Mouse (Mus musculus) neural tube, embryonic 15.5 days (tissue): ENCODE data around the gene Dnm2. TPM values are rescaled to one million over a fixed set of nuclear protein-coding genes. Genes with fewer than 3 reads are reported as not detected.
"Not testable (repeated sequence)": the region's sequence is repeated elsewhere in the genome, so short reads cannot be mapped to it uniquely, and the experiment has no call there.

Source experiments
- ATAC-seq: fragments of 200-750 bp; cut with Nextera tagmentation; 2 replicates; pipeline ENCODE4 v1.8.0; 2017; ENCODE audit warnings: mild to moderate bottlenecking, moderate TSS enrichment, moderate library complexity; ENCODE audit not compliant: low FRiP score
- H3K27ac ChIP-seq: fragments of 300-500 bp; sonication (generic); replicated peaks from 2 replicates; pipeline ENCODE4 v1.5.1; 2015; ENCODE audit warnings: mild to moderate bottlenecking, inconsistent platforms
- H3K27me3 ChIP-seq: fragments of 300-500 bp; sonication (generic); replicated peaks from 2 replicates; pipeline ENCODE4 v1.6.1; 2015; ENCODE audit warnings: inconsistent platforms
- H3K36me3 ChIP-seq: fragments of 300-500 bp; sonication (generic); 2 replicates; pipeline ENCODE4 v1.6.1; 2015; ENCODE audit warnings: inconsistent platforms
- H3K4me1 ChIP-seq: fragments of 300-500 bp; sonication (generic); 2 replicates; pipeline ENCODE4 v1.6.1; 2015; ENCODE audit warnings: inconsistent platforms
- H3K4me2 ChIP-seq: fragments of 300-500 bp; sonication (generic); 2 replicates; pipeline ENCODE4 v1.6.1; 2015; ENCODE audit warnings: inconsistent platforms, mild to moderate bottlenecking, moderate library complexity
- H3K4me3 ChIP-seq: fragments of 300-500 bp; sonication (generic); replicated peaks from 2 replicates; pipeline ENCODE4 v1.5.1; 2015; ENCODE audit warnings: mild to moderate bottlenecking, inconsistent platforms
- H3K9ac ChIP-seq: fragments of 300-500 bp; sonication (generic); replicated peaks from 2 replicates; pipeline ENCODE4 v1.6.1; 2015; ENCODE audit warnings: mild to moderate bottlenecking, inconsistent platforms
- H3K9me3 ChIP-seq: fragments of 300-500 bp; sonication (generic); replicated peaks from 2 replicates; pipeline ENCODE4 v1.6.1; 2016; ENCODE audit warnings: inconsistent platforms
- WGBS: fragments of 180-500 bp; shearing (Covaris S2); methylation state at CpG from one replicate; pipeline ENCODE4 v1.1.7; 2015; ENCODE audit warnings: mixed read lengths; 5-methylcytosine and 5-hydroxymethylcytosine counted together
- polyA plus RNA-seq: library from polyadenylated mRNA; unstranded; fragments of >200 nt; fragmentation: Nextera tagmentation; extraction: Ambion mirVana; gene quantifications from 2 replicates; pipeline ENCODE4 v1.2.1, GENCODE M21; 2015

Gene Dnm2
- polyA plus RNA-seq, 1 experiment from 2014 or later = 58.5 TPM

- no peak overlapping the region for H3K4me2 ChIP-seq
- H3K9me3 ChIP-seq = no peaks in the 10 kb centered on the region
- peaks cover 14% of the 10 kb centered on the region; the same call in 1 of the 2 replicates for H3K4me1 ChIP-seq
- no peak overlapping the region for H3K9ac ChIP-seq
- WGBS = 91% methylated on average over 3 of the region's 3 CpGs
- H3K27ac ChIP-seq = no peak overlapping the region
- no peak for ATAC-seq
- peaks cover 6% of the 10 kb centered on the region; the same call in 1 of the 2 replicates for H3K36me3 ChIP-seq
- no peak overlapping the region for H3K4me3 ChIP-seq
- no peaks in the 10 kb centered on the region for H3K27me3 ChIP-seq
These were observed 34.1 kb downstream of the Dnm2 start for GRCm38 (mm10) chr9:21458821-21459220.

DNA sequence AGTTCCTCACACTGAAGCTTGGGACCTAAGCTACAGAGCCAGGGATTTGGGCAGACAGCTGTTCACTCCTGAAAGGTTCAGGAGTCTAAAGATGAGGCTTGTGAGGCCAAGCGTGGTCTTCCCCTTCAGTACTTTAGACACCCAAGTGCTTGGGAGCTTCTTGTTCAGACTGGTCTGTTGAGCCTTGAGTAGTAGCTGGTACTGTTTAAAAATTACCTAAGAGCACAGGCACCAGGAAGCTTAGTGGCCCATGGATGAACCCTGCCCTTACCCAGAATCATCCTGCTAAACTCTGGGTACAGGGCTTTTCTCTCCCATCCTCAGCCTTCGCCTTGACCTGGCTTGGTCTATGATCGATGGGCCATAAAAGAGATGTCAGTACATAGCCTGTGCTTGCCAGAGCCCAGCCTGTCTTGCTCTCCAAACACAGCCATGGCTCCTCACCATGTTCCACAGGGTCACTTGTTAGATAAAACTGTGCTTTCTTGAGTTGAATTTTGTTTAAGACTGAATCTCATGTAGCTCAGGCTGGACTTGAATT is 35.8 kb downstream of the Dnm2 start:
- Histone ChIP-seq H3K4me1 (peaks cover 14% of the 10 kb centered on the region; the same call in 1 of the 2 replicates), H3K9ac (no peak overlapping the region), H3K4me3 (no peak overlapping the region), H3K27me3 (no peaks in the 10 kb centered on the region), H3K36me3 (peaks cover 10% of the 10 kb centered on the region; the same call in 1 of the 2 replicates), H3K27ac (no peak overlapping the region), H3K9me3 (no peaks in the 10 kb centered on the region), H3K4me2 (no peak overlapping the region)
- 92% methylated on average over 3 of the region's 3 CpGs for WGBS
- no peak for ATAC-seq

DNA sequence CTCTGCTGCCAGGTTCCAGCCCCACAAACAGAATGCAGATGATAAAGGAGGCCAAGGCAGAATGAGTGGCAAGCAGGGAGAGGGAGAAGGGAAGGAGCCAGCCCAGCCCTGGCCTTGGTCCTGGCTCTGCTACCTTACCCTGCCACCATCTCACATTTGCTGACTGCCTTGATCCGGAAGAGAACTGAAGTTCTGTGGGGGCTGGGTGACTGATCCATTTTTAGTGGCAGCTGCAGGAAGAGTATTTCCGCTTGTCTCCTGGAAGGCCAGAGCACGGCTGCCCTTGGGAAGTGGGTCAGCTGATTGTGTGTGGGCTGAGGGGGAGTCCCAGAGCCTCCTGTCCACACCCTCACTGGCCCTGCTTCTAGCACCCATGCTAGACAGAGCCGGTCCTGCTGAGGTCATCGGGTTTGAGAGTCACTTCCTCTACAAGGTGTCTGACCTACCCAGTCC is 38.5 kb downstream of the Dnm2 start:
- peaks cover 31% of the 10 kb centered on the region for H3K36me3 ChIP-seq
- ATAC-seq = no peak
- no peak overlapping the region for H3K4me2 ChIP-seq
- H3K9me3 ChIP-seq = no peaks in the 10 kb centered on the region
- 84% methylated on average over 5 of the region's 5 CpGs for WGBS
- no peak overlapping the region for H3K9ac ChIP-seq
- H3K27ac ChIP-seq = peak overlapping the region; percentile 37
- H3K27me3 ChIP-seq = no peaks in the 10 kb centered on the region
- peaks cover 14% of the 10 kb centered on the region; the same call in 1 of the 2 replicates for H3K4me1 ChIP-seq
- no peak overlapping the region for H3K4me3 ChIP-seq

DNA sequence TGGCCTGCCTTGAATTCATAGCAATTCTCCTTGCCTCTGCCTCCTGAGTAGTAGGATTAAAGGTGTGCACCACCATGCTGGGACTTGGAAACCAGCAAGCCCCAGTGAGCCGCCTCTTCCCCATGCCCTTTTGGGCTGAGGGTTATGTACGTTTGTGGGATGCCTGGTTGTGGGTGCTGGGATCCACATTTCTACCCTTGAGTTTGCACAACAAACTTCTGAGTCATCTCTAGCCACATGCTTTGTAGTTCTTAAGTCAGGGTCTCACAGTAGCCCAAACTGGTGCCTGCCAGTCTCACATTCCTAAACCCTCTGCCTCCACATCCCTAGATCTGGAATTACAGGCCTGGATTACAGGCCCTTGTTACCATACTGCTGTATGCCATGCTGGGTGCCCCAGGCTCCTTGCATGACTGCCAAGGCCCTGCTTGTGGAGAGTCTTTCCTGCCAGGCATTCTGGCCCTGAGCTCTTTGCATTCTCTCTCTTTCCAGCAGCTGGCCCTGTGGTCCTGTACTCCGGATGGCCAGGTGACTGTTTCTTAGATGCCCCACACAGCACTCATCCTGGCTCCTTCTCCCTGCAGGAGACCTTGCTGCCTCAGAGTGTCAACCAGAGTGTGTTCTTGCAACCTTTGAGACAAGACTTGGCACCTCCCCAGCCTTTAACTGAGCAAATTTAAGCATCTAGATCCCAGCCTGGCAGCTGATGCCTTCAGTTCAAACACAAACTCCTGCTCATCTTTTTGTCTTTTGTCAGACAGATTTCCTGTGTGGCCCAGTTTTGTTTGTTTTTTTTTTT is 39.3 kb downstream of the Dnm2 start:
- WGBS = 77% methylated on average over 3 of the region's 3 CpGs
- H3K9ac ChIP-seq = no peak overlapping the region
- H3K4me2 ChIP-seq = no peak overlapping the region
- no peaks in the 10 kb centered on the region for H3K9me3 ChIP-seq
- H3K4me3 ChIP-seq = no peak overlapping the region
- H3K27me3 ChIP-seq = no peaks in the 10 kb centered on the region
- ATAC-seq = no peak
- 0 out of 2 replicates have a peak overlapping the region, but pooled peaks have one; percentile 28 for H3K27ac ChIP-seq
- H3K4me1 ChIP-seq = peaks cover 14% of the 10 kb centered on the region; the same call in 1 of the 2 replicates
- peaks cover 39% of the 10 kb centered on the region for H3K36me3 ChIP-seq

DNA sequence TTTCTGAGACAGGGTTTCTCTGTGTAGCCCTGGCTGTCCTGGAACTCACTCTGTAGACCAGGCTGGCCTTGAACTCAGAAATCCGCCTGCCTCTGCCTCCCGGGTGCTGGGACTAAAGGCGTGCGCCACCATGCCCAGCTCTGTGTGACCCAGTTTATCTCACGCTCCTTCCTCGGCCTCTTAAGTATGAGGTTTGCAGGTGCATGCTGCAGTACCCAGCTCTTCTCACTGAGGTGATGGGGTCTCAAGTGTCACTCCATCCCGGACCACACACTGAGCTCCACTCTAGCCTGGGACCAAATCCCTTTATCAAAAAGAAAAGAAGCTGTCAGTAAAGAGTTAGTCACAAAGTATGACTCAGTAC is 39.8 kb downstream of the Dnm2 start:
- not testable (repeated sequence) for H3K4me2 ChIP-seq, H3K27ac ChIP-seq, H3K27me3 ChIP-seq, H3K4me3 ChIP-seq, H3K9me3 ChIP-seq, H3K9ac ChIP-seq, ATAC-seq
- 97% methylated on average over 7 of the region's 7 CpGs for WGBS
- peaks cover 45% of the 10 kb centered on the region for H3K36me3 ChIP-seq
- H3K4me1 ChIP-seq = peaks cover 14% of the 10 kb centered on the region; the same call in 1 of the 2 replicates

GRCm38 (mm10) chr9:21469032-21470024 is 44.6 kb downstream of the Dnm2 start:
- H3K27ac ChIP-seq = no peak overlapping the region
- no peaks in the 10 kb centered on the region for H3K27me3 ChIP-seq
- no peak overlapping the region for H3K9ac ChIP-seq
- H3K4me1 ChIP-seq = no peaks in the 10 kb centered on the region
- H3K4me2 ChIP-seq = no peak overlapping the region
- H3K9me3 ChIP-seq = no peaks in the 10 kb centered on the region
- ATAC-seq = no peak
- WGBS = 88% methylated on average over 20 of the region's 20 CpGs
- H3K4me3 ChIP-seq = no peak overlapping the region
- H3K36me3 ChIP-seq = peaks cover 84% of the 10 kb centered on the region

DNA sequence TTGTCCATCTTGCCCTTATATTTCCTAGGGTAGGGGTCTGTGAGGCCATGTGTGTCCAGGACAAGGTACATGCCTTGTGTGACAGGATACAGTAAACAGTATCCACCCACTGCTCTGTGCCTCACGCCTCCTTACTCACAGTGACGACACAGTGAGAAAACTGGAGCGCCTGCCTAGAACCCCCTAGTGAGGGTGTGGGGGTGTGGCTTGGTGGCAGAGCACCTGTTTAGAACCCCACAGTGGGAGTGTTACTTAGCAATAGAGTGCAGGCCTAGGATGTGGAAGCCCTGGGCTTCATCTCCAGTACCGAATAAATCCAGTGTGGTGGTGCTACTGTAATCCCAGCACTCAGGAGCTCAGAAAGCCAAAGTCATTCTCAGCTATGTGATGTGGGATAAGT is 48.2 kb downstream of the Dnm2 start:
- 95% methylated on average over 4 of the region's 4 CpGs for WGBS
- Histone ChIP-seq H3K4me3 (no peak overlapping the region), H3K9me3 (no peaks in the 10 kb centered on the region; the same call in 1 of the 2 replicates), H3K27me3 (no peaks in the 10 kb centered on the region), H3K27ac (no peak overlapping the region), H3K4me1 (no peaks in the 10 kb centered on the region), H3K36me3 (peaks cover 94% of the 10 kb centered on the region), H3K4me2 (no peak overlapping the region), H3K9ac (no peak overlapping the region)
- no peak for ATAC-seq

DNA sequence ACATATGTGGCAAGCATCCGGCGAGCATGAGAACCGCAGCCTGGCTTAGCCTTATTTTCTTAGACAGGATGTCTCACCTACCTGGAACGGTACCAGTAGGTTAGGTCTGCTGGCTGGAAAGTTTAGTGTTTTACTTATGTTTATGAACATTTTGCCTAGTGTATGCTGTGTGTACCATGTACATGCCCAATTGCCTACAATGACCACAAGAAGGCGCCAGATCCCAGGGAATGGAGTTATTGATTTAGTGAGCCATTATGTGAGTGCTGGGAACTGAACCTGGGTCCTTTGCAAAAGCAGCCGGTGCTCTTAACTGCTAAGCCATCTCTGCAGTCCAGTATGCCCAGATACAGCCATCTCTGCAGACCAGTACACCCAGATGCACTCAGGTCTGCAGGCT is 53.0 kb downstream of the Dnm2 start:
- no peak overlapping the region for H3K27ac ChIP-seq
- no peaks in the 10 kb centered on the region for H3K4me1 ChIP-seq
- no peaks in the 10 kb centered on the region for H3K27me3 ChIP-seq
- peaks cover 93% of the 10 kb centered on the region for H3K36me3 ChIP-seq
- H3K9ac ChIP-seq = no peak overlapping the region
- H3K9me3 ChIP-seq = no peaks in the 10 kb centered on the region; the same call in 1 of the 2 replicates
- no peak for ATAC-seq
- no peak overlapping the region for H3K4me3 ChIP-seq
- WGBS = 97% methylated on average over 6 of the region's 6 CpGs
- H3K4me2 ChIP-seq = no peak overlapping the region

- no peaks in the 10 kb centered on the region for H3K27me3 ChIP-seq
- no peak overlapping the region for H3K4me2 ChIP-seq
- ATAC-seq = no peak
- no peaks in the 10 kb centered on the region for H3K9me3 ChIP-seq
- H3K4me3 ChIP-seq = no peak overlapping the region
- no peak overlapping the region for H3K27ac ChIP-seq
- 84% methylated on average over 4 of the region's 4 CpGs for WGBS
- H3K4me1 ChIP-seq = no peaks in the 10 kb centered on the region
- H3K9ac ChIP-seq = no peak overlapping the region
- H3K36me3 ChIP-seq = peaks cover 79% of the 10 kb centered on the region
These were observed 59.4 kb downstream of the Dnm2 start for GRCm38 (mm10) chr9:21484065-21484464.

DNA sequence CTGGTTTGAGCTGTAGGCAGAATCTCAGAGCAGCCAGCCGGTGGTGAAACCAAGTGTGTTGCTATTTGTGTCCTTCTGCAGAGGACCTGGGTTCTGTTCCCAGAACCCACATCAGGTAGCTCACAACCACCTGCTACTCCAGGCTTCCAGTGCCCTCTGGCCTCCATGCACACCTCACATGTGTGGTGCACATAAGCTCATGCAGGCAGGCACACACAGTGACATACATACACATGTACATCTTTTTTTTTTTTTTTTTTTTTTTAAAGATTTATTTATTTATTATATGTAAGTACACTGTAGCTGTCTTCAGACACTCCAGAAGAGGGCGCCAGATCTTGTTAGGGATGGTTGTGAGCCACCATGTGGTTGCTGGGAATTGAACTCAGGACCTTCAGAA is 63.5 kb downstream of the Dnm2 start:
- not testable (repeated sequence) for H3K4me2 ChIP-seq, H3K27ac ChIP-seq, H3K9me3 ChIP-seq, H3K27me3 ChIP-seq, H3K4me3 ChIP-seq, ATAC-seq, H3K4me1 ChIP-seq, H3K9ac ChIP-seq
- 94% methylated on average over 1 of the region's 2 CpGs for WGBS
- H3K36me3 ChIP-seq = peaks cover 55% of the 10 kb centered on the region

GRCm38 (mm10) chr9:21490696-21491095 is 66.0 kb downstream of the Dnm2 start:
- Histone ChIP-seq H3K9ac (no peak overlapping the region), H3K4me1 (no peaks in the 10 kb centered on the region), H3K9me3 (no peaks in the 10 kb centered on the region), H3K27ac (no peak overlapping the region), H3K4me3 (no peak overlapping the region), H3K36me3 (peaks cover 44% of the 10 kb centered on the region), H3K27me3 (no peaks in the 10 kb centered on the region), H3K4me2 (no peak overlapping the region)
- 93% methylated on average over 9 of the region's 9 CpGs for WGBS
- ATAC-seq = no peak
